ENCODE assay signal across 9 mouse cellular contexts in genomic region chr1:180198959-180199714, GRCm38 (mm10). TPM values are rescaled to one million over a fixed set of nuclear protein-coding genes. Genes with fewer than 3 reads are reported as not detected.
DNase-seq lines count a peak whose midpoint lies in the region; ATAC-seq and TF ChIP-seq lines count a peak whose summit lies in the region.
"Had no signal": no experiment of that assay in that cellular context is flagged by ENCODE, and none has a peak within 500 bp of the region (broad histone marks: within the 10 kb centered on the region; RNA-seq: fewer than 3 reads in every experiment).

Gene Coq8a (minus strand): TSS chr1:180199602.

- no peak within 1 kb of the TSS for H3K27ac ChIP-seq in testis, adult 2 months (ENCODE audit: control insufficient read depth, insufficient read depth, low read depth, low read length)
- no peak within 1 kb of the TSS for H3K27ac ChIP-seq in stomach, embryonic 15.5 days
- H3K27ac ChIP-seq in hindbrain, embryonic 16.5 days (ENCODE audit: low read depth, low read length): no peak within 1 kb of the TSS
- H3K27ac ChIP-seq: neural tube, embryonic 12.5 days had no signal

- H3K27me3 ChIP-seq in testis, adult 2 months (ENCODE audit: control insufficient read depth, insufficient read depth, low read length): no peaks in the 10 kb centered on the region
- H3K27me3 ChIP-seq in stomach, embryonic 15.5 days (replicated peaks): no peaks in the 10 kb centered on the region
- no peaks in the 10 kb centered on the region for H3K27me3 ChIP-seq in hindbrain, embryonic 16.5 days (replicated peaks; ENCODE audit: control insufficient read depth, insufficient read depth, low read length)
- H3K27me3 ChIP-seq: neural tube, embryonic 12.5 days had no signal

- H3K4me3 ChIP-seq in testis, adult 2 months (ENCODE audit: control insufficient read depth, low read depth, low read length): no peak within 1 kb of the TSS
- H3K4me3 ChIP-seq in stomach, embryonic 15.5 days (replicated peaks): no peak within 1 kb of the TSS
- H3K4me3 ChIP-seq in hindbrain, embryonic 16.5 days (ENCODE audit: low read length): no peak within 1 kb of the TSS
- H3K4me3 ChIP-seq: neural tube, embryonic 12.5 days had no signal

- 0 out of 4 replicates have a peak, but pooled peaks of 1 of the 2 experiments have one; percentile 4 for ATAC-seq in hematopoietic stem cell, adult 5-6 weeks (replicated peaks in 1 of 2; ENCODE audit: insufficient read depth in 1 of 2, low FRiP score in 2 of 2, low TSS enrichment in 1 of 2, low read depth in 1 of 2, poor library complexity in 2 of 2, severe bottlenecking in 2 of 2)
- no peak for ATAC-seq in stomach, embryonic 15.5 days (ENCODE audit: insufficient read depth, low FRiP score, low read depth)
- no peak for ATAC-seq in hindbrain, embryonic 16.5 days

- peaks cover 11% of the 10 kb centered on the region for H3K4me1 ChIP-seq in testis, adult 2 months (ENCODE audit: control insufficient read depth, insufficient read depth, low read length)
- 0 out of 2 replicates have a peak, but pooled peaks cover 3% of the 10 kb centered on the region for H3K4me1 ChIP-seq in stomach, embryonic 15.5 days
- H3K4me1 ChIP-seq in hindbrain, embryonic 16.5 days (ENCODE audit: control insufficient read depth, insufficient read depth, low read depth, low read length): peaks cover 7% of the 10 kb centered on the region

- no peak for TF ChIP-seq POLR2A in testis, adult 2 months (IDR thresholded peaks at IDR 0.05; ENCODE audit: control insufficient read depth, low read depth, low read length)

- H3K9me3 ChIP-seq in stomach, embryonic 15.5 days: peaks cover 1% of the 10 kb centered on the region; the same call in 1 of the 2 replicates
- H3K9me3 ChIP-seq in hindbrain, embryonic 16.5 days (ENCODE audit: control insufficient read depth, low read length): no peaks in the 10 kb centered on the region
- H3K9me3 ChIP-seq: neural tube, embryonic 12.5 days had no signal

- no peak for DNase-seq in frontal cortex, adult 2 months (ENCODE audit: extremely low spot score in 1 of 2, low spot score in 1 of 2)
- no peak for DNase-seq in frontal cortex, postnatal 36 days (ENCODE audit: low spot score in 2 of 2)
- DNase-seq in testis, postnatal 14 days (ENCODE audit: low spot score): no peak
- no peak for DNase-seq in urinary bladder, postnatal 4 days (ENCODE audit: low spot score in 2 of 2)

- no peak within 1 kb of the TSS for H3K9ac ChIP-seq in stomach, embryonic 15.5 days
- H3K9ac ChIP-seq in hindbrain, embryonic 16.5 days (ENCODE audit: low read depth, low read length): no peak within 1 kb of the TSS
- H3K9ac ChIP-seq: neural tube, embryonic 12.5 days had no signal

- TF ChIP-seq CTCF in testis, adult 2 months (IDR thresholded peaks at IDR 0.05; ENCODE audit: control insufficient read depth, insufficient read depth, insufficient replicate concordance, low read depth, low read length): no peak

- 69% methylated on average over 4 of the region's 4 CpGs for WGBS in stomach, embryonic 15.5 days
- 70% methylated on average over 4 of the region's 4 CpGs for WGBS in hindbrain, embryonic 16.5 days

- no peaks in the 10 kb centered on the region for H3K36me3 ChIP-seq in testis, adult 2 months (ENCODE audit: control insufficient read depth, insufficient read depth, low read length)
- no peaks in the 10 kb centered on the region for H3K36me3 ChIP-seq in stomach, embryonic 15.5 days
- no peaks in the 10 kb centered on the region for H3K36me3 ChIP-seq in hindbrain, embryonic 16.5 days (ENCODE audit: control insufficient read depth, insufficient read depth, low read length)
- H3K36me3 ChIP-seq: neural tube, embryonic 12.5 days had no signal

- H3K4me2 ChIP-seq in stomach, embryonic 15.5 days: no peak within 1 kb of the TSS
- no peak within 1 kb of the TSS for H3K4me2 ChIP-seq in hindbrain, embryonic 16.5 days (ENCODE audit: low read length)
- H3K4me2 ChIP-seq: neural tube, embryonic 12.5 days had no signal

RNA-seq across cellular contexts. Expression of gene Coq8a, which starts in this region (rescaled TPM):
- 35.7 and 39.5 TPM in 2 replicates for polyA plus RNA-seq in frontal cortex, adult 2 months (2012; rRNA removed)
- polyA plus RNA-seq in testis, adult 2 months (2012; rRNA removed): 9.6 and 12.4 TPM in 2 replicates
- total RNA-seq in hematopoietic stem cell, adult 5-6 weeks (2017): 32.1 and 34.0 TPM in 2 replicates
- polyA plus RNA-seq in stomach, embryonic 15.5 days (2015; fragmentation: Nextera tagmentation; extraction: Ambion mirVana): 16.0 and 20.6 TPM in 2 replicates
- polyA plus RNA-seq in hindbrain, embryonic 16.5 days (2015; fragmentation: Nextera tagmentation; extraction: Ambion mirVana): 4.8 and 5.9 TPM in 2 replicates
